Mouse (Mus musculus) left cerebral cortex, adult 2 months (tissue): ENCODE results near the gene 4931409K22Rik. TPM values are rescaled to one million over a fixed set of nuclear protein-coding genes. Genes with fewer than 3 reads are reported as not detected.
"Not testable (repeated sequence)": the region's sequence is repeated elsewhere in the genome, so short reads cannot be mapped to it uniquely, and the experiment has no call there.

Experiments used
- DNase-seq, 2 experiments: peaks; one replicate each; pipeline ENCODE4 v3.0.0; 2021 to 2022; ENCODE audit warnings: low spot score in 2 of 2, mixed read lengths in 1 of 2; ENCODE audit errors: extremely low spot score in 1 of 2
- H3K27ac ChIP-seq: fragments of 200-600 bp; 2 replicates; pipeline ENCODE4 v1.8.1; 2022
- H3K4me3 ChIP-seq: fragments of 200-600 bp; 2 replicates; pipeline ENCODE4 v1.8.1; 2022
- CTCF ChIP-seq: fragments of 200-600 bp; IDR thresholded peaks from 2 replicates; pipeline ENCODE4 v1.8.1; 2022; ENCODE audit warnings: antibody characterized with exemption, mild to moderate bottlenecking, moderate library complexity
- intact Hi-C: fragments of 180-260 bp; cut with DNase I; formaldehyde crosslinking; loops from one replicate; pipeline ENCODE4 v1.15.1; 2025
- total RNA-seq, 2 experiments: library from RNA; stranded (reverse); gene quantifications; 2 replicates each; pipeline ENCODE4 v1.2.3; 2021

4931409K22Rik gene
- total RNA-seq, 2 experiments from 2014 or later: 0.14 TPM; not detected in 1

GRCm38 (mm10) chr5:24575948-24576347 lies 19.3 kb upstream of the 4931409K22Rik start:
- Histone ChIP-seq H3K4me3 (no peak overlapping the region), H3K27ac (no peak overlapping the region)
- intact Hi-C loops: no loop called here
- no peak for TF ChIP-seq CTCF
- no peak for DNase-seq

GRCm38 (mm10) chr5:24555335-24555734 lies 1.3 kb downstream of the 4931409K22Rik start:
- intact Hi-C loops, H3K4me3 ChIP-seq, DNase-seq, H3K27ac ChIP-seq: not testable (repeated sequence)

- H3K27ac ChIP-seq: no peak overlapping the region
- no peak for TF ChIP-seq CTCF
- intact Hi-C loops: no loop called here
- no peak overlapping the region for H3K4me3 ChIP-seq
- DNase-seq: no peak
Measured at GRCm38 (mm10) chr5:24553621-24554244, 2.9 kb downstream of the 4931409K22Rik start.

GRCm38 (mm10) chr5:24551317-24551688 lies 5.3 kb downstream of the 4931409K22Rik start:
- Histone ChIP-seq H3K27ac (no peak overlapping the region), H3K4me3 (no peak overlapping the region)
- TF ChIP-seq CTCF: no peak
- no peak for DNase-seq
- intact Hi-C loops: no loop called here

DNA sequence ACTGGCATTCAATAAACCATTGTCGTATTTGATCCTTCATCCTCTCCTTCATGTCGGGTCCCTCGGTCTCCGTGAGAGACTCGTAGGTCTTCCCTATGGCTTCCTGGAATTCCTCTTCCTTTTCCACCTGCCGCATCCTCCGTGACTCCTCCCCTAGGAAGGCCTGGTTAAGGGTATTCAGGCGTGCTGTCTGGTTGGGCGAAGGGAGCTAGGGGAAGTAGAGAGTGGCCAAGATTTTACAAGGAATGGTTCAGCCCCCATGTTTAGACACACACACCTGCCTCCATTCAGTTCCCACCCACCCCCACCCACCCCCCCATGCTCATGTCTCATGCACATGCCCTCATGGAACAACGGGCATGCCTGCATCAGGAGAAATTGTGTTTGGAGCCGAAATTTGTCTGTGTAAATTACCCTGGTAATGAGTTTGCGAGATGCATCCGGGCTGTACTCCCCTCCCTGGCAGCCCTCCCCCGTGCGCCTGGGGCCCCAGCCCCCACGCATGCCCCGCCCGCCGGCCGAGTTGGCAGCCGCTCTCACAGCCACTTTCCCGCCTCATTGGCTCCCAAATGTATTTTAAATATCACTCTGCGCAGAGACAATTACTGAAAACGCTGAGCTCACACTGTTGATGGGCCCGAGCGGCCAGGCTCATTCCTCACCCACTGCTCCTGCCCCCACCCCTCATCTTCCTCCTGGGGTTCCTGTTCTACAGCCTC lies 5.9 kb downstream of the 4931409K22Rik start:
- peak; percentile 64 to 70 for DNase-seq
- TF ChIP-seq CTCF: no peak
- Histone ChIP-seq H3K4me3 (no peak overlapping the region), H3K27ac (no peak overlapping the region)
- intact Hi-C loops: no loop called here

DNA sequence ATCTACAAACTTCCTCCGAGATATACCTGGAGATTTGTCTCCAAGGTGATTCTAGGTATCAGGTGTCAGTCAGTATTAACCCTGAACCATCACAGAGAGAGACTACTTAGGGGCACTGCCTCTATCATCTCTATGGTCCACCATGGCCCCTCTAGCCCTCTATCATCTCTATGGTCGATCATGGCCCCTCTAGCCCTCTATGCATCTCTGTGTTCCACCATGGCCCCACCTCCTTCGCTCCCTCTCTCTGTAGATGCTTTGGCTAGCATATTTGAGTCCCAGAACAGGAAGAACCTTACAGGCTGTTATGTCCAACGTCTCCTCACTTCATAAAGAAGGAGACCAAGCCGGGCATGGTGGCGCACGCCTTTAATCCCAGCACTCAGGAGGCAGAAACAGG lies 14.0 kb downstream of the 4931409K22Rik start:
- no peak for DNase-seq
- no peak overlapping the region for H3K4me3 ChIP-seq
- intact Hi-C loops: no loop called here
- no peak for TF ChIP-seq CTCF
- no peak overlapping the region for H3K27ac ChIP-seq

GRCm38 (mm10) chr5:24541144-24541569 lies 15.5 kb downstream of the 4931409K22Rik start:
- TF ChIP-seq CTCF: no peak
- Histone ChIP-seq H3K27ac (no peak overlapping the region), H3K4me3 (no peak overlapping the region)
- intact Hi-C loops: no loop called here
- DNase-seq: no peak

GRCm38 (mm10) chr5:24540387-24541143 lies 16.0 kb downstream of the 4931409K22Rik start, which contains the start of gene Asb10:
Gene Asb10 (minus strand): TSS chr5:24540978.
- peak; percentile 28 to 35 for DNase-seq
- intact Hi-C loops: no loop called here
- H3K27ac ChIP-seq: no peak within 1 kb of the TSS

GRCm38 (mm10) chr5:24539571-24540296 lies 16.9 kb downstream of the 4931409K22Rik start:
- TF ChIP-seq CTCF: no peak
- Histone ChIP-seq H3K27ac (no peak overlapping the region), H3K4me3 (no peak overlapping the region)
- intact Hi-C loops: no loop called here
- no peak for DNase-seq

More at GRCm38 (mm10) chr5:24540387-24541143, 16.0 kb downstream of the 4931409K22Rik start, which contains the start of gene Asb10:
- TF ChIP-seq CTCF: no peak
- no peak within 1 kb of the TSS for H3K4me3 ChIP-seq

GRCm38 (mm10) chr5:24537618-24538017 lies 19.0 kb downstream of the 4931409K22Rik start:
- no peak overlapping the region for H3K4me3 ChIP-seq
- no peak overlapping the region for H3K27ac ChIP-seq
- intact Hi-C loops: no loop called here
- TF ChIP-seq CTCF: no peak
- no peak for DNase-seq

DNA sequence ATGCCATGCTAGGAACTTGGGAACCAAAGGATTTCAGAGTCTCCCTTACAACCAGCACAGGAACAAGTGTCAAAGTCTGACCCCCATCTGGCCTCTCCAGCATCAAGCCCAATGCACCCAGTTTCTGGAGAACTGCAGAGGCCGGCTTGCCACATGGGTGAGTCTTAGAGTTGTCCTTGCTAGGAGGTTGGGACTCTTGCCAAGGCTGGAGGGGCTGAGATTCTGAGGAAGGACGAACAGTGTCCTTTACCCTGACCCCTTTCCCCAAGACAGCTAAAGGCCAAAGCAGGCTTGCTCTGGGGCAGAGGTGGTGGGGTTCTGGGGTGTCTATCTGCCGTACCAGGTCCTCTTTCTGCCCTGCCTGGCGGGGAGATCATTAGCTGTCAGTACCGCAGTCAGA lies 20.1 kb downstream of the 4931409K22Rik start:
- no peak for DNase-seq
- TF ChIP-seq CTCF: no peak
- no peak overlapping the region for H3K4me3 ChIP-seq
- no peak overlapping the region for H3K27ac ChIP-seq
- intact Hi-C loops: no loop called here
